In genomic region chr12:51759374-51759773, GRCm38 (mm10) we compare ENCODE assay signal across 24 mouse cellular contexts.
"Had no signal": no experiment of that assay in that cellular context is flagged by ENCODE, and none has a peak within 500 bp of the region (broad histone marks: within the 10 kb centered on the region; RNA-seq: fewer than 3 reads in every experiment).

No protein-coding gene starts in this region.

- ATAC-seq: forebrain, embryonic 16.5 days; hindbrain, postnatal 0 days; liver, postnatal 0 days had no signal

- H3K27me3 ChIP-seq: heart, embryonic 13.5 days; heart, embryonic 15.5 days; hindbrain, embryonic 13.5 days; hindbrain, embryonic 15.5 days; limb, embryonic 12.5 days; liver, embryonic 13.5 days; liver, embryonic 15.5 days had no signal

- H3K9me3 ChIP-seq: heart, embryonic 13.5 days; heart, embryonic 15.5 days; hindbrain, embryonic 13.5 days; hindbrain, embryonic 15.5 days; limb, embryonic 10.5 days; limb, embryonic 12.5 days; liver, embryonic 13.5 days; liver, embryonic 15.5 days had no signal

- H3K9ac ChIP-seq: heart, embryonic 13.5 days; heart, embryonic 15.5 days; hindbrain, embryonic 13.5 days; hindbrain, embryonic 15.5 days; limb, embryonic 12.5 days; liver, embryonic 13.5 days; liver, embryonic 15.5 days; liver, postnatal 0 days had no signal

- H3K4me2 ChIP-seq: heart, embryonic 11.5 days; heart, embryonic 13.5 days; heart, embryonic 15.5 days; hindbrain, embryonic 13.5 days; hindbrain, embryonic 15.5 days; limb, embryonic 12.5 days; liver, embryonic 13.5 days; liver, embryonic 15.5 days had no signal

- DNase-seq: gastrocnemius, adult 2 months; gastrocnemius, postnatal 10 days; gastrocnemius, postnatal 25 days; heart, adult 11 months; heart, adult 2 months; heart, postnatal 14 days; heart, postnatal 36 days; kidney, adult 18-20 months; kidney, postnatal 4 days; liver; liver, embryonic 13.5 days; liver, postnatal 0 days had no signal

- H3K4me3 ChIP-seq: gastrocnemius, adult 2 months; heart, adult 2 months; heart, embryonic 13.5 days; heart, embryonic 15.5 days; hindbrain, embryonic 13.5 days; hindbrain, embryonic 15.5 days; layer of hippocampus, adult 2 months; left cerebral cortex, adult 2 months; limb, embryonic 10.5 days; limb, embryonic 12.5 days; liver, embryonic 13.5 days; liver, embryonic 15.5 days had no signal

- H3K27ac ChIP-seq: gastrocnemius, adult 2 months; heart, adult 2 months; heart, embryonic 13.5 days; heart, embryonic 15.5 days; hindbrain, embryonic 13.5 days; hindbrain, embryonic 15.5 days; hindbrain, postnatal 0 days; layer of hippocampus, adult 2 months; left cerebral cortex, adult 2 months; limb, embryonic 10.5 days; limb, embryonic 12.5 days; liver, embryonic 13.5 days; liver, embryonic 15.5 days had no signal

- H3K4me1 ChIP-seq: heart, embryonic 13.5 days; heart, embryonic 15.5 days; hindbrain, embryonic 13.5 days; hindbrain, embryonic 15.5 days; limb, embryonic 10.5 days; limb, embryonic 12.5 days; liver, embryonic 13.5 days had no signal
